Mouse (Mus musculus): ENCODE measurements at regions not wholly inside any gene's neighbourhood (a gene's known extent, or its start where the extent isn't known, plus 50 kb on each side); places are given as distances from the start of the nearest gene placed in this dataset.

DNA sequence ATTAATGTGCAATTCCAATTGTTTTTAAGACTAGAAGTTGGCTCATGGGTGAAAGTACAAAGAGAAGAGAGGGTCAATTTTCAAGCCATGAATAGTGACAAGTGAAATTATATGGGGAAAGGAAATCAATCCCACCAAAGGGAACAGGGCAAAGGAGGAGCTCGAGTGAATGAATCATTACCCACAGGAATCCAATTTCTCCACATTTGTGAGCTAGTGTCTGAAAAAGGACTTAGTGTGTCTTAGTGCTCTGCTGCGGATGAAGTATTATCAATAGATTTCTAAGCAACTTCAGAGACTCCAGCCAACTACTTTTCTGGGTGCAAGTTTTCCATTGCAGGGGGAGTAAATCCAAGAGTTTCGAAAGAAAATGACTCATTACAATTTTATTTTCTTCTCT is 552.5 kb upstream of the Frg1 start:
- no peak for TF ChIP-seq CTCF (conservative IDR thresholded peaks at IDR 0.05; ENCODE audit: insufficient read depth, insufficient read length, low read depth, low read length)
- no peak for TF ChIP-seq POLR2A (IDR thresholded peaks at IDR 0.05; ENCODE audit: low read depth, low read length)

Data from kidney, adult 2 months (tissue).